Mouse (Mus musculus) inflammation-experienced regulatory T-cells, adult 6 months (primary cell): ENCODE results near the gene Fkbpl. TPM values are rescaled to one million over a fixed set of nuclear protein-coding genes. Genes with fewer than 3 reads are reported as not detected.

Experiments used
- ATAC-seq: one replicate; pipeline ENCODE4 v1.8.0; 2017
- polyA plus RNA-seq, 3 experiments: library from polyadenylated mRNA; unstranded; fragments of 100-300 nt; shearing (Covaris generic); gene quantifications; one replicate each; pipeline ENCODE4 v1.2.1; 2017

Gene Fkbpl
- polyA plus RNA-seq, 3 experiments from 2014 or later = 4.4 to 5.8 (median 5.2) TPM

DNA sequence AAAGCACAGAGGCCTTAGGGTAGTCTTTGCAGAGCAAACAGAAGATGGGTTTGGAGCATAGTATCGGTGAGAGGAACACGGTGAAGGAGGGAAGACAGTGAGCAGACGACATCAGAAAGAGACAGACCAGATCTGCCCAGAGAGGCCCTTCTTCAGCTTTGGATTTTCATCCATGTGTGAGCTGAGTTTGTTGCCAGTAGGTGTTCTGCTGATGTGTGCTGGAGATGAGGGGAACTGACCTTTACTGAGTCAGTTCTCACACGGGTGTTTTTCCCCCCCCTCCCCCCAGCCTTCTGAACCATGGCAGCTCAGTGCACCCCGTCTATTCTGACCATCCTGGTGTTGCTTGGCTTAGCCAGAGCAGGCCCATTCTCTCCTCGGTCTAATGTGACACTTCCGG, 25.7 kb downstream of the Fkbpl start, which contains the start of gene Tnxb:
TSS of gene Tnxb (plus strand) at position 301 of the 400 bp plus-strand sequence.
- ATAC-seq = no peak

DNA sequence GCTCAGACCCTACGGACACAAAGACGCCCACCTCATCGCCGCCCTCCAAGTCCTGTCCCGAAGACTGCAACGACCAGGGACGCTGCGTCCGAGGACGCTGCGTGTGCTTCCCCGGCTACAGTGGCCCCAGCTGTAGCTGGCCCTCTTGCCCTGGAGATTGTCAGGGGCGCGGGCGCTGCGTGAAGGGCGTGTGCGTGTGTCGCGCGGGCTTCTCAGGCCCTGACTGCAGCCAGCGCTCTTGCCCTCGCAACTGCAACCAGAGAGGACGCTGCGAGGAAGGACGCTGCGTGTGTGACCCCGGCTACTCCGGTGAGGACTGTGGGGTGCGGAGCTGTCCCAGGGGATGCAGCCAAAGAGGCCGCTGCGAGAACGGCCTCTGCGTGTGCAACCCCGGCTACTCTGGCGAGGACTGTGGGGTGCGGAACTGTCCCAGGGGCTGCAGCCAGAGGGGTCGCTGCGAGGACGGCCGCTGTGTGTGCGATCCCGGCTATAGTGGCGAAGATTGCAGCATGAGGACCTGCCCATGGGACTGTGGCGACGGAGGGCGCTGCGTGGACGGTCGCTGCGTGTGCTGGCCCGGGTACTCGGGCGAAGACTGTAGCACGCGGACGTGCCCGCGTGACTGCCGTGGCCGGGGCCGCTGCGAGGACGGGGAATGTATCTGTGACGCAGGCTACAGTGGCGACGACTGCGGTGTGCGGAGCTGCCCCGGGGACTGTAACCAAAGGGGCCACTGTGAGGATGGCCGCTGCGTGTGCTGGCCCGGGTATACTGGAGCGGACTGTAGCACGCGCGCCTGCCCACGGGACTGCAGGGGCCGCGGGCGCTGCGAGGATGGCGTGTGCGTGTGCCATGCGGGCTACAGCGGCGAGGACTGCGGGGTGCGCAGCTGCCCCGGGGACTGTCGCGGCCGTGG, 26.8 kb downstream of the Fkbpl start:
- ATAC-seq = no peak

GRCm38 (mm10) chr17:34672246-34672792, 27.8 kb downstream of the Fkbpl start:
- no peak for ATAC-seq

- no peak for ATAC-seq
These were observed 28.6 kb downstream of the Fkbpl start for GRCm38 (mm10) chr17:34673139-34673538.

GRCm38 (mm10) chr17:34674524-34675204, 30.1 kb downstream of the Fkbpl start:
- ATAC-seq = no peak

- no peak for ATAC-seq
These were observed 30.9 kb downstream of the Fkbpl start for GRCm38 (mm10) chr17:34675205-34676092.

GRCm38 (mm10) chr17:34676093-34676460, 31.5 kb downstream of the Fkbpl start:
- no peak for ATAC-seq

DNA sequence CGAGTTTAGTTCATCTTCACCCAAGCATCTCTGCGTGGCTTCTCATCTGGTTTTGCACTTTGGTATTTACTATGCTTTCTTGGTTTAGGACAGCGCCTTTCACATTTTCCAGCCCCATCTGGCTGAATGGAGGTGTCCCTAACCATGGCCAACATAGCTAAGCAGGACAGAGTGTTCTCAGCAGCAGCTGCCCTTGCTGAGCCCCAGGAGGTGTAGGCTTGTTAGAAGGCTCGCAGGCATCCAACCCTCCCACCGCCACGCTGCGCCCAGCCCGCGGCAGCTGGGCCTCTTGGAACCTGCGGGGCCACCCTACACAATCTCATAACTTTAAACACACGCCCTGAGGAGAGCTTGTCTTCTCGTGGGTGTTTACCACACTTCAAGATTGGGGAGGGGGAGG, 32.1 kb downstream of the Fkbpl start:
- ATAC-seq = no peak

DNA sequence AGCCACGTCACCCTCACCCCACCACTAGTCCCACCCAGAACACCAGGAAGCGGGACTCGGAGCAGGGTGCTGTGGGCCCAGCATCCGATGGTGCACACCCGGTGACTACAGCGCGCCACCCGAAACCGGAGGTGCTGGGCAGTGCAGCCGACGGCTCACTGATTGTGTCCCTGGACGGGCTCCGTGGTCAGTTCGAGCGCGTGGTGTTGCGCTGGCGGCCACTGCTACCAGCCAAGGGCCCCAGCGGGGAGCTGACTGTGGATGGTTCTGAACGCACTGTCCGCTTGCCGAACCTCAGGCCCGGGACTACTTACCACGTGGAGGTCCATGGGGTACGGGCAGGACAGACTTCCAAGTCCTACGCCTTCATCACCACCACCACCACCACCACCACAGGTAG, 35.6 kb downstream of the Fkbpl start:
- no peak for ATAC-seq

DNA sequence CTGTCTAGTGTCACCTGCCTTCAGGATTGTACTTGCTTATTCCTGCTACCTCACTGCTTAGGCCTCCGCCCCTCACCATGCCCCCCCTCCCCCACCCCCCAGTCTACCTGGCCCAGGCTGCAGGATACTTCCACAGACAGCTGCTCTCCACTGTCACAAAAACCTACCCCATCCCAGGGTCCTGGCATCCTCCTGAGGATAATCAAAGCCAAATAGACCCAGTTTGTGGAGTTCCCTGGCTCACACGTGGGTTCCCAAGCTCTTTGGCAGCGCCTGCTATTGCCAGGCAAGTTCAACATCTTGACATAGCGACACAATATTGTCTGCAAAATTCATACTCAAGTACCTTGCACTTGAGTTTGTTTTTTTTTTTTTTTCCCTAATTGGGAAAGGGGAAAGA, 36.1 kb downstream of the Fkbpl start:
- ATAC-seq = no peak

- no peak for ATAC-seq
These were observed 36.6 kb downstream of the Fkbpl start for GRCm38 (mm10) chr17:34681132-34681571.

GRCm38 (mm10) chr17:34681881-34682536, 37.4 kb downstream of the Fkbpl start:
- ATAC-seq = no peak

- ATAC-seq = no peak
These were observed 38.6 kb downstream of the Fkbpl start for GRCm38 (mm10) chr17:34683179-34683578.

DNA sequence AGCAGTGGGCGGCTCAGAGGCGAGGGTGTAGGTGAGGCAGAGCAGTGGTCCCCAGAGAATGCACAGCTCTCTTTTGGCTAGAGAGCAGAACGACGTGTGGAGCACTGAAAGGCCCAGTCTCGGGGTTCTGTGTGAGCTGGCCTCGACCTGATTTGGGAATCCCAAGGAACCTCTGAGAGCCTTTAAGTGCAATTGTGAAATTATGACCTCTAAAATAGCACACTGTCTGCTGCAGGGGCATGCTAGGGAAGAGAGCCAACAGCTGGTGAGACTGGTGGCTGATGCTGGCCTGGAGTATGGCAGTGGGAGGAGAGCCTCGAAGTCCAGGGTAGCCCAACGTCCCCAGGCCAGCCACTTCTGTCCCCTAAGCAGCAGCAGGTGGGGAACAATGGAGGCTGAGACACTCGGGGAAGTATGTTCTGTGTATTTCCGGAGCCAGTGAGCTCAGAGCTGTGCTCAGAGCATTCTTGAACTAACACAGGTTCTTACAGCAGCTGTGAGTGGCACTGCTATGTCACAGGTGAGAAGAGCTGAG, 39.2 kb downstream of the Fkbpl start:
- ATAC-seq = no peak

- ATAC-seq = no peak
These were observed 39.8 kb downstream of the Fkbpl start for GRCm38 (mm10) chr17:34684253-34684893.

DNA sequence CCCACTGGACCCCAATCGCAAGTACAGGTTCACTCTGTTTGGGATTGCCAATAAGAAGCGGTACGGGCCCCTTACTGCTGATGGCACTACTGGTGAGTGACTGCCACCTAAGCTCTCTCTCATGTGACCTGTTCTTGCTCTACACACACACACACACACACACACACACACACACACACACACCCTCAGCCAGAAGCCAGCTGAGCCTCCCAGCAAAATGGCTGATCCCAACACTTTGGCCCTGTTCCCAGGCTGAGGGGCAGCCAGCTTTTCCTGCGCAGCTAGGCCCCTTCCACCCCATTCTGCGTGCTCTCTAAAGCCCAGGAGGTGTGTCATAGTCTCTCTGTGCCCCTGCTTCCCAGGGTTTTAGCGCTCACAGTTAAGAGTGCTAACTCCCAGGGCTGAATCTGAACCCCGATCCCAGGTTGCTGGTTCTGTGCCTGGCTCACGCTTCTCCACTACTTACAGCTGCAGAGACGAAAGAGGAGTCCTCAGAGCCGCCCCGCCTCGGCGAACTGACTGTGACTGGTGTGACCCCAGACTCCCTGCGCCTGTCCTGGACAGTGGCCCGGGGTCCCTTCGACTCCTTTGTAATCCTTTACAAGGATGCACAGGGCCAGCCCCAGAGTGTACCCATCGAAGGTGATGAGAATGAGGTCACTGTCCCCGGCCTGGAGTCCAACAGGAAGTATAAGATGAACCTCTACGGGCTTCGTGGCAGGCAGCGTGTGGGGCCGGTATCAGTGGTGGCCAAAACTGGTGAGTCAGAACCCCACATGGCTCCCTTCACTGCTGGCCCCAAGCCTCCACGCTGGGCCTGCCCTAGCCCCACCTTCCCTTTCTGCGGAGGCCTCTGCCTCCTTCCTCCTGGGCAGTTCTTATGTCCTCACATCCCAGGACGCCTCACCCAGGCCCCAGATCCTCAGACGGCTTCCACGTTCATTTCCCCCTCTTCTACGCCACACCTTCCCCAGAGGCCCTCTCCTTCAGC, 40.9 kb downstream of the Fkbpl start:
- no peak for ATAC-seq

GRCm38 (mm10) chr17:34688889-34689288, 44.3 kb downstream of the Fkbpl start:
- ATAC-seq = no peak

DNA sequence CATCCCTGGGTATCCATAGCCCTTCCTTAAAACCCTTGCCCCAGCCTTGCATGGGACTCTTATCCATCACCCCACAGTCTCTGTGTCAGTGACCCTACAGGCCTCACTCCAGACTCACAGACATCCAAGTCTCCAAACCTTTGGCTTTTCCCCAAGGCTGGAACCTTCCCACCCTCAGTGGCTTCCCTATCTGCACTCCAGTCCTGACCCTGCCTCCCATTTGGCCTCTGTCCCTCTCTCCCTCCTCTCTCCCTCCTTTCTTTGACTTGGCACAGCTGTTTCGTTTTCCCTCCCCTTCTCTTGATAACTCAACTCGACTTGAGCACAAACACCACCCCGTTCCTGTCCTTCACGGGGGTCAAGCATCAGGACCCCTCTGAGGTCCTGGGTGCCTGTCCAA, 45.9 kb downstream of the Fkbpl start:
- ATAC-seq = no peak

DNA sequence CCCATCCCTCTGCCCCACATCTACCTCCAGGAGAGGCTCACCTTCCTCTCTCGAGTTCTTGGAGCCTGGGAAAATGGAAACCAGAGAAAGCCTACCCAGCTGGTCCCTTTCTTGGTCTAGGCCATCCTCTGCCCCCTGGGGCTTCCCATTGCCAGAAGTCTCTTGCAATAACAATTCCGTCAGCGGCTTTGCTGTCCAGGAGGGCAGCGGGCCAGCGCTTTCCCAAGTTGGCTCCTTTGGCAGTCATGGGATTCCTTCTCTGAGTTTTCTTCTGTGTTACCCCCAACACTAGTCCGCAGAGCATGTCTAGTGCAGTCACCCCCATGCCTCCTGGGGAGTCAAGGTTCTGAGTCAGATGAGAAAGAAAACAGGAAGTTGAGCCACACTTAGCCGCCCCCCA, 48.3 kb downstream of the Fkbpl start:
- ATAC-seq = no peak
